Mouse (Mus musculus): ENCODE measurements at regions not wholly inside any gene's neighbourhood (a gene's known extent, or its start where the extent isn't known, plus 50 kb on each side); places are given as distances from the start of the nearest gene placed in this dataset.

GRCm38 (mm10) chr4:22970495-22970894 is 482.3 kb upstream of the Pou3f2 start:
- Histone ChIP-seq H3K27me3 (replicated peaks; ENCODE audit: control insufficient read depth, insufficient read depth, low read length) (no peaks in the 10 kb centered on the region), H3K36me3 (ENCODE audit: control insufficient read depth, insufficient read depth, low read length) (no peaks in the 10 kb centered on the region), H3K4me3 (ENCODE audit: insufficient read depth, low read depth, low read length) (no peak overlapping the region), H3K4me1 (ENCODE audit: control insufficient read depth, insufficient read depth, low read length) (no peaks in the 10 kb centered on the region), H3K27ac (ENCODE audit: insufficient read depth, low read depth, low read length) (no peak overlapping the region)
- no peak for TF ChIP-seq POLR2A (IDR thresholded peaks at IDR 0.05; ENCODE audit: low read depth, low read length)
- TF ChIP-seq CTCF (conservative IDR thresholded peaks at IDR 0.05; ENCODE audit: insufficient read depth, insufficient read length, low read depth, low read length), result no peak
- DNase-seq, result no peak
- WGBS, result 9% methylated on average over 5 of the region's 5 CpGs

DNA sequence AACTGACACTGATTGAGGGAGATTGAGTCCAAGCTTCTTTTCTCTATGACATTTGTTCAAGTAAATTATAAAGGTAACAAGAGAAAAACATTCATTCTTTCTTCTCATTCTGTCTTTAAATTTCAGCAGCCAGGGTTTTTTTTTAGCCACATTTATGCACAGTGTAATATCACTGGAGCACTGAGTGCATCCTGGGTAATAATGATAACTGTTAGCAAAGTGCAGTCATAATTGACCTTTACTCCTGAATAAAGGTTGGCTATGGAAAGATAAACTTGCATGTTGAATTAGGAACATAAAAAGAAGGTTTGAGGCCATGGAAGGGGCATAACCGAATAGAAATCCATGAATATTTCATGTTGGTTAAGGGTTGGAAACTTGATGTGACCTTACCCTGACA is 461.3 kb upstream of the Pou3f2 start:
- no peaks in the 10 kb centered on the region for H3K27me3 ChIP-seq (replicated peaks; ENCODE audit: control insufficient read depth, insufficient read depth, low read length)
- 79% methylated on average over 1 of the region's 1 CpGs for WGBS
- H3K36me3 ChIP-seq (ENCODE audit: control insufficient read depth, insufficient read depth, low read length), result no peaks in the 10 kb centered on the region
- TF ChIP-seq POLR2A (IDR thresholded peaks at IDR 0.05; ENCODE audit: low read depth, low read length) (no peak), CTCF (conservative IDR thresholded peaks at IDR 0.05; ENCODE audit: insufficient read depth, insufficient read length, low read depth, low read length) (no peak)
- H3K27ac ChIP-seq (ENCODE audit: insufficient read depth, low read depth, low read length), result no peak overlapping the region
- no peak for DNase-seq
- H3K4me1 ChIP-seq (ENCODE audit: control insufficient read depth, insufficient read depth, low read length), result no peaks in the 10 kb centered on the region
- no peak overlapping the region for H3K4me3 ChIP-seq (ENCODE audit: insufficient read depth, low read depth, low read length)

DNA sequence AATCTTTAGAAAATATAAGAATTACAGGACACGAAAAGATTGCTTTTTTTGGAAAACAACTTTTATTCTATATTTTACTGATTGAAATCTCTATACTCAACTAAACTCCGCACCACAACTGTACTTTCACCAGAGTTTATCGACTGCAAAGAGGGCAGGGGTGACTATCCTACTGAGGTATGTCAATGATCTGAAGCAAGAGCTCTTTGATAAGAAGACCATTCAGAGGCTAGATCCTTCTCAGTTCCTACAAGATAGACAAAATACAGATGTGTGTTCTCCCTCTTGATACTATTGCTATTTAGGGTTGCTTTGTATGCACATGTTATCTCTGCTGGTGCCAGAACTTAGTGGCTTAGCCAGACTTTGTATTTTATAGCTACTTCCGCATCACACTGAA is 460.7 kb upstream of the Pou3f2 start:
- Histone ChIP-seq H3K36me3 (ENCODE audit: control insufficient read depth, insufficient read depth, low read length) (no peaks in the 10 kb centered on the region), H3K27ac (ENCODE audit: insufficient read depth, low read depth, low read length) (no peak overlapping the region), H3K4me1 (ENCODE audit: control insufficient read depth, insufficient read depth, low read length) (no peaks in the 10 kb centered on the region), H3K27me3 (replicated peaks; ENCODE audit: control insufficient read depth, insufficient read depth, low read length) (no peaks in the 10 kb centered on the region), H3K4me3 (ENCODE audit: insufficient read depth, low read depth, low read length) (no peak overlapping the region)
- DNase-seq, result no peak
- WGBS, result 81% methylated on average over 4 of the region's 4 CpGs
- TF ChIP-seq POLR2A (IDR thresholded peaks at IDR 0.05; ENCODE audit: low read depth, low read length) (no peak), CTCF (conservative IDR thresholded peaks at IDR 0.05; ENCODE audit: insufficient read depth, insufficient read length, low read depth, low read length) (no peak)

DNA sequence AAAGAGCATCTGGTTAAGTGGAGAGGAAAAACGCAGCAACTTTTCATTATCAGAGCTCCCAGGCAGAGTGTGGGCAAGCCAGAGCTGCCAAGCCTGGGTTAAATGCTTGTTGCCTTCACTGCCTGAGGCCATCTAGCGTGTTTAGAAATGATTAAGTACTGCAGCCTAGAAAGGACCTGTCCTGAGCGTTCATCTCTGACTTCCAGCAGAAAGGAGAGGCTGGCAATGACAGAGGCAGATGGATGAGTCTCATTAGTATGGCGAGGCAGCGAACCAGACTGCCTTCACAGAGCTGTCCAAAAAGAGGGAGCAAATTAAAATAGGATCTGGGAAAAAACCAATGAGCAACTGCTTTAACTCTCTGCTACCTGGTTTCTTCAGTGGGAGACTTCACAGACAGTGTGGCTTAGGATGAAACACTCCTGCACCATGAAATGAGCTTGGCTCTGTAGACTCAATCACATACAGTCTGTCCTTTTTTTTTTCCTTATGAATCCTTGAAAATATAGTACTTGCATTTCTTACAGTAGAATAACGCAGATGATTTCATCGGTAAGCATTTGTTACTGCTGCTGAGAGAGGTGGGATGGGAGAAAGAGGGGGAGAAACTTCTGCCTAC is 458.7 kb upstream of the Pou3f2 start:
- Histone ChIP-seq H3K36me3 (ENCODE audit: control insufficient read depth, insufficient read depth, low read length) (no peaks in the 10 kb centered on the region), H3K4me3 (ENCODE audit: insufficient read depth, low read depth, low read length) (no peak overlapping the region), H3K27ac (ENCODE audit: insufficient read depth, low read depth, low read length) (no peak overlapping the region), H3K4me1 (ENCODE audit: control insufficient read depth, insufficient read depth, low read length) (no peaks in the 10 kb centered on the region), H3K27me3 (replicated peaks; ENCODE audit: control insufficient read depth, insufficient read depth, low read length) (no peaks in the 10 kb centered on the region)
- DNase-seq, result no peak
- 30% methylated on average over 7 of the region's 7 CpGs for WGBS
- no peak for TF ChIP-seq POLR2A (IDR thresholded peaks at IDR 0.05; ENCODE audit: low read depth, low read length)

GRCm38 (mm10) chr4:22938302-22938701 is 450.1 kb upstream of the Pou3f2 start:
- TF ChIP-seq POLR2A (IDR thresholded peaks at IDR 0.05; ENCODE audit: low read depth, low read length), result no peak
- TF ChIP-seq CTCF (conservative IDR thresholded peaks at IDR 0.05; ENCODE audit: insufficient read depth, insufficient read length, low read depth, low read length), result no peak
- H3K27me3 ChIP-seq (replicated peaks; ENCODE audit: control insufficient read depth, insufficient read depth, low read length), result no peaks in the 10 kb centered on the region
- no peaks in the 10 kb centered on the region for H3K36me3 ChIP-seq (ENCODE audit: control insufficient read depth, insufficient read depth, low read length)
- WGBS, result 58% methylated on average over 1 of the region's 1 CpGs
- no peak for DNase-seq
- H3K4me3 ChIP-seq (ENCODE audit: insufficient read depth, low read depth, low read length), result no peak overlapping the region
- H3K27ac ChIP-seq (ENCODE audit: insufficient read depth, low read depth, low read length), result no peak overlapping the region
- no peaks in the 10 kb centered on the region for H3K4me1 ChIP-seq (ENCODE audit: control insufficient read depth, insufficient read depth, low read length)

GRCm38 (mm10) chr4:22924181-22924580 is 436.0 kb upstream of the Pou3f2 start:
- Histone ChIP-seq H3K27me3 (replicated peaks; ENCODE audit: control insufficient read depth, insufficient read depth, low read length) (no peaks in the 10 kb centered on the region; the same call in 1 of the 2 replicates), H3K4me3 (ENCODE audit: insufficient read depth, low read depth, low read length) (no peak overlapping the region), H3K36me3 (ENCODE audit: control insufficient read depth, insufficient read depth, low read length) (no peaks in the 10 kb centered on the region), H3K4me1 (ENCODE audit: control insufficient read depth, insufficient read depth, low read length) (no peaks in the 10 kb centered on the region), H3K27ac (ENCODE audit: insufficient read depth, low read depth, low read length) (no peak overlapping the region)
- TF ChIP-seq CTCF (conservative IDR thresholded peaks at IDR 0.05; ENCODE audit: insufficient read depth, insufficient read length, low read depth, low read length) (no peak), POLR2A (IDR thresholded peaks at IDR 0.05; ENCODE audit: low read depth, low read length) (no peak)
- no peak for DNase-seq
- 81% methylated on average over 8 of the region's 8 CpGs for WGBS

- no peak for DNase-seq
- H3K27ac ChIP-seq (ENCODE audit: insufficient read depth, low read depth, low read length), result no peak overlapping the region
- WGBS, result 56% methylated on average over 5 of the region's 5 CpGs
- no peak overlapping the region for H3K4me3 ChIP-seq (ENCODE audit: insufficient read depth, low read depth, low read length)
- no peaks in the 10 kb centered on the region for H3K27me3 ChIP-seq (replicated peaks; ENCODE audit: control insufficient read depth, insufficient read depth, low read length)
- no peaks in the 10 kb centered on the region for H3K4me1 ChIP-seq (ENCODE audit: control insufficient read depth, insufficient read depth, low read length)
- TF ChIP-seq CTCF (conservative IDR thresholded peaks at IDR 0.05; ENCODE audit: insufficient read depth, insufficient read length, low read depth, low read length) (no peak), POLR2A (IDR thresholded peaks at IDR 0.05; ENCODE audit: low read depth, low read length) (no peak)
- H3K36me3 ChIP-seq (ENCODE audit: control insufficient read depth, insufficient read depth, low read length), result no peaks in the 10 kb centered on the region
These were observed 426.7 kb upstream of the Pou3f2 start for GRCm38 (mm10) chr4:22914886-22915285.

DNA sequence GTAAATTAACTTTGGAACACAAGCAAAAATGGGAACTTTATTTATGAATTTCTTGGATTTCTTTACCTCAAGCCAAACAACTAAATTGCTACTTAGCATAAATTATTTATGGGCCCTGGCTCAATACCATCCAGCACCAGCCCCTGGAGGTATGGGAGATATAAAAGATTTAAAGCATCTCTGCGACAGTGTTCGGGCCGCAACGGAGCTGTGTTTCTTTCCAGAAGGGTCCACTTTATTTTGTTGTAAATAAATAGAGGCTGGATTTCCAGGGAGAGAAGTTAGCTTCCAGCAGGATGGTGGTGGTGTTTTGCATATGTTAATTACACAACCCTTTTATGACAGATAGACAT is 404.5 kb upstream of the Pou3f2 start:
- H3K36me3 ChIP-seq (ENCODE audit: control insufficient read depth, insufficient read depth, low read length), result no peaks in the 10 kb centered on the region
- H3K27me3 ChIP-seq (replicated peaks; ENCODE audit: control insufficient read depth, insufficient read depth, low read length), result no peaks in the 10 kb centered on the region
- no peak overlapping the region for H3K27ac ChIP-seq (ENCODE audit: insufficient read depth, low read depth, low read length)
- WGBS, result 77% methylated on average over 4 of the region's 4 CpGs
- no peaks in the 10 kb centered on the region for H3K4me1 ChIP-seq (ENCODE audit: control insufficient read depth, insufficient read depth, low read length)
- TF ChIP-seq POLR2A (IDR thresholded peaks at IDR 0.05; ENCODE audit: low read depth, low read length), result no peak
- no peak for TF ChIP-seq CTCF (conservative IDR thresholded peaks at IDR 0.05; ENCODE audit: insufficient read depth, insufficient read length, low read depth, low read length)
- no peak overlapping the region for H3K4me3 ChIP-seq (ENCODE audit: insufficient read depth, low read depth, low read length)
- DNase-seq, result no peak
